Mouse (Mus musculus): ENCODE data around the gene Spata25.

Gene Spata25

DNA sequence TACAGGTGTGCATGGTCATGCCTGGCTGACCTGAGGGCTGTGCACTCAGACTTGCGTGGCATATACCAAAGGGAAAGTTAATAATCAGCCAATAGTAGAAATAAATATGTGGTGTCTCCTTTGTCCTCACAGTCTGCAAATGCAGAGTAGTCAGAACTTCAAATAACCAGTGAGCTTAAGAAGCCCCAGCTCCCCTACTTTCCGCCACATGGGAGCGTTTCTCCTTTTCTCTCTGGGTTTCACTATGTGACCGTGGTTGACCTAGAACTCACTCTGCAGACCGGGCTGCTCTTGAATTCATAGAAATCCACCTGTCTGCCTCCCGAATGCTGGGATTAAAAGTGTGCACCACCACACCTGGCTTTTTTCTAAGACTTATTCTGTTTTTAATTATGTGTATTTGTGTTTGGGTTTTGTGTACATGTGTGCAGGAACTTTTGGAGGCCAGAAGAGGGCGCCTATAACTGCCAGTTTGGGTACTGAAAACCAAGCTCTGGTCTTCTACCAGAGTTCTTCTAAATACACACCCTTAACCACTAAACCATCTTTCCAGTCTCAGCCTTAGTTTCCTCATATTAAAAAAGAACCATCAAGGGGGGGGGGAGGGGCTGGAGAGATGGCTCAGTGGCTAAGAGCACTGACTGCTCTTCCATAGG lies 44.3 kb downstream of the Spata25 start:
- no peak for DNase-seq (ENCODE audit: low read depth, low spot score)

GRCm38 (mm10) chr2:164781876-164782275 lies 46.5 kb downstream of the Spata25 start:
- no peak for DNase-seq (ENCODE audit: low read depth, low spot score)

DNA sequence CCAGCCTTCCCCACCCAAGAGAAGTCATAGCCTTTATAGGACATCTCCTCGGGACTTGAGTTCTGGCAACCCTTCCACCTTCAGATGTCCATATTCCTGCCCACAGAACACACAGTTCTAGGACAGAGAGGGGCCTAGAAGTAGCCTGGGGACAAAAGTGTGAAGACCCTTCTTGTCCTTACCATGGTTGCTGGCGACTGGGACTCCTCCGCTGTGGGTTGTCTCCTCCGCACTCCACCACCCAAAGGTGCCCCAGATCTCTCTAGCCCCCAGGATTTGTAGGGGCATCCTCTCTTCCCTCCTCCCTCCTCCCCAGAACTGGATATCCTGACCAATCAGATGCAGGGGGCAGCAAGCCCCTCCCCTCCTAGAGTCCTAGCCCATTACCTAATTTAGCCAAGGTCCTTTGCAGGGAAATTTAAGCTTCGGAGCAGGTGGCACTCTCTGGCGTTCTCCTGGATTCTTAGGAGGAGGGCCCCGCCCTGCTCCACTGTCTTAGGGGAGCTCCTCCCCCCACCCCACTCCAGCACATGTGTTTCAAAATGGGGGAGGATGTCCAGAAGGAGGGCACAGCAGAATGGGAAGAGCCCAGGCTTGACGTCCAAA lies 48.8 kb downstream of the Spata25 start, which contains the start of gene Tnnc2:
TSS of gene Tnnc2 (minus strand) at position 487 of the 606 bp plus-strand sequence.
- no peak for DNase-seq (ENCODE audit: low read depth, low spot score)

GRCm38 (mm10) chr2:164778809-164779208 lies 49.5 kb downstream of the Spata25 start:
- no peak for DNase-seq (ENCODE audit: low read depth, low spot score)

DNA sequence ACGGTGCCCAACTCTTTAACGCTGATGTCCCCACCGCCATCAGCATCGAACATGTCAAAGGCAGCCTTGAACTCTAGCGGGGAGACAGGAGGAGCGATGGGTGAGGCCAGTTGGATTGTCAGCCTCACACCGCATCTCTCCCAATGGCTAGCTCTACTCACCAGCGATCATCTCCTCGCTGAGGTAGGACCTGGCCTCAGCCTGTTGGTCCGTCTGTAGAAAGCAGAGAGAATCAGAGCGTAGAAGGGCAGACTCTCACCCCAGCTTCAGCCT lies 50.4 kb downstream of the Spata25 start:
- DNase-seq (ENCODE audit: low read depth, low spot score) = no peak

DNA sequence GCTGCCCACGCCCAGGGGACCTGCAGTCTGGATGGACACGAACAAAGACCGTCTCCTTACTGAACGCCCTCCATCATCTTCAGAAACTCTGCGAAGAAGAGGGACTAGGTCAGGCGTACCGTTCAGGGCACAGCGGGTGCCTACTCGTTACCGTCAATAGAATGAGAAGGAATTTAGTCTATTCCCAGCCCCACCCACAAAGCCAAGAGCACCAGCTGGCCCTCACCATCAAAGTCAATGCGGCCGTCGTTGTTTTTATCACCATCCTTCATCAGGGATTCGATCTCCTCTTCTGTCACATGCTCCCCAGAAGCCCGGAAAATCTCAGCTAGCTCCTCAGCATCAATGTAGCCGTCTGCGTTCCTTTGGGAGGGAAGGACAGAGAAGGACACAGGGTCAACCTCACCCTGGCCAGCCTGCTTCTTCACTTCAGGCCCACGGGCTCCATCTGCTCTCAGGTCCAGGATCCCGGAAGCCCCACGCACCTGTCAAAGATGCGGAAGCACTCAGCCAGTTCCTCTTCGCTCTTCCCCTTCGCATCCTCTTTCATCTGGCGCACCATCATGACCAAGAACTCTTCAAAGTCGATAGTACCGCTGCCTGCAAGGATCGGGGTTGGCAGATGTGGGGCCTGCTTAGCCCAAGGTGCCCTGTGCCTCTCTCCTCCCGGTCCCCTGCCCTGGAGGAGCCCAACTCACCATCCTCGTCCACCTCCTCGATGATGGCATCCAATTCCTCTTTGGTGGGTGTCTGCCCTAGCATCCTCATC lies 50.9 kb downstream of the Spata25 start:
- no peak for DNase-seq (ENCODE audit: low read depth, low spot score)

- DNase-seq (ENCODE audit: low read depth, low spot score) = no peak
Measured at GRCm38 (mm10) chr2:164776801-164777200, 51.5 kb downstream of the Spata25 start.
